Mouse (Mus musculus): ENCODE data around the gene Cyp2r1. TPM values are rescaled to one million over a fixed set of nuclear protein-coding genes. Genes with fewer than 3 reads are reported as not detected.

The Cyp2r1 gene
- total and polyA plus RNA-seq, 3 experiments: not detected

DNA sequence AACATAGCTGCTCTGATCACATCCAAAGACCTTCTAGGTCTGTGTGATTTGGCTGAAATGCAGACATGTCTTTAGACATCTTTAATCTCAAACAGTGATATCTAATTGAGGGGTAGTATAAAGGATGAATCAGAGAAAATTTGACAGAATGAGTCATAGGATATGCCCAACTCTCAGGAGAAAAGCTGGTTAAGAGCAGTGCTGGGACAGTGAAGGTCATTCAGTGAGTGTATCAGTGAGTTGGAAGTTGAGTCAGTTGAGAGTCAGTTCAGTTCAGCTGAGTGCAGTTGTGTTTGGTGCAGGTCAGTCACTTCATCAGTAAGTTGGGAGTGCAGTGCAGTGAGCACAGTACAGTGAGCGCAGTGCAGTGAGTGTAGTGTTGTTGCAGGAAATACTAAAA lies 42.6 kb downstream of the Cyp2r1 start:
- no peak overlapping the region for H3K9ac ChIP-seq (ENCODE audit: insufficient read depth, low read depth)
- H3K4me1 ChIP-seq (ENCODE audit: control insufficient read depth in 1 of 2, insufficient read depth in 2 of 2): no peaks in the 10 kb centered on the region
- H3K4me2 ChIP-seq (ENCODE audit: insufficient read depth, low read depth, poor library complexity, severe bottlenecking): no peak overlapping the region
- H3K27ac ChIP-seq (ENCODE audit: insufficient read depth, low read depth): no peak overlapping the region; the same call in 1 of the 2 replicates
- no peaks in the 10 kb centered on the region for H3K27me3 ChIP-seq (replicated peaks)
- in situ Hi-C loops (cut with MboI; ENCODE audit: low pct_ligation_motif_present, low pct_unique_long_range_greater_than_20kb, low sequenced_read_pairs): no loop called here
- peaks cover 12 to 43% of the 10 kb centered on the region in 2 experiments for H3K36me3 ChIP-seq (replicated peaks in 1 of 2; ENCODE audit: control insufficient read depth in 1 of 2, insufficient read depth in 1 of 2, low read length in 1 of 2)
- dilution Hi-C loops (cut with MboI; ENCODE audit: extremely low pct_ligation_motif_present, extremely low pct_unique_long_range_greater_than_20kb, low sequenced_read_pairs): no loop called here
- no peak overlapping the region for H3K4me3 ChIP-seq (replicated peaks in 1 of 3; ENCODE audit: low read depth in 2 of 3, low read length in 2 of 3, poor library complexity in 1 of 3)
- no peak for TF ChIP-seq POLR2A (IDR thresholded peaks at IDR 0.05; ENCODE audit: low read depth, low read length)
- TF ChIP-seq EP300 (IDR thresholded peaks at IDR 0.05; ENCODE audit: low read length): no peak
- TF ChIP-seq ETS1 (conservative IDR thresholded peaks at IDR 0.05; ENCODE audit: low read depth, low read length): no peak
- TF ChIP-seq ZNF384 (IDR thresholded peaks at IDR 0.05; ENCODE audit: low read depth, low read length): no peak
- no peak for TF ChIP-seq MAZ (IDR thresholded peaks at IDR 0.05; ENCODE audit: low read depth, low read length)
- TF ChIP-seq ELF1 (IDR thresholded peaks at IDR 0.05; ENCODE audit: low read depth, low read length): no peak
- no peak for TF ChIP-seq GABPA (IDR thresholded peaks at IDR 0.05; ENCODE audit: insufficient replicate concordance, low read depth, low read length)
- no peak for TF ChIP-seq RAD21 (IDR thresholded peaks at IDR 0.05; ENCODE audit: low read depth, low read length)
- TF ChIP-seq IRF4 (IDR thresholded peaks at IDR 0.05; ENCODE audit: low read depth, low read length): no peak
- TF ChIP-seq NELFE (IDR thresholded peaks at IDR 0.05; ENCODE audit: low read depth, low read length): no peak
- TF ChIP-seq MXI1 (IDR thresholded peaks at IDR 0.05; ENCODE audit: low read depth, low read length): no peak
- no peak for TF ChIP-seq USF1 (IDR thresholded peaks at IDR 0.05; ENCODE audit: low read depth, low read length)
- no peak for TF ChIP-seq NRF1 (IDR thresholded peaks at IDR 0.05; ENCODE audit: low read depth, low read length)
- TF ChIP-seq ZC3H11A (IDR thresholded peaks at IDR 0.05; ENCODE audit: low read depth, low read length): no peak
- TF ChIP-seq TBP (conservative IDR thresholded peaks at IDR 0.05; ENCODE audit: low read depth, low read length): no peak
- no peak for TF ChIP-seq E2F4 (IDR thresholded peaks at IDR 0.05; ENCODE audit: insufficient replicate concordance, low read depth, low read length)
- TF ChIP-seq PAX5 (IDR thresholded peaks at IDR 0.05; ENCODE audit: low read length): no peak
- no peak for TF ChIP-seq ZKSCAN1 (IDR thresholded peaks at IDR 0.05; ENCODE audit: borderline replicate concordance, low read depth, low read length)
- no peak for TF ChIP-seq SMC3 (IDR thresholded peaks at IDR 0.05; ENCODE audit: low read depth, low read length)
- H3K9me3 ChIP-seq (replicated peaks; ENCODE audit: low read length): no peaks in the 10 kb centered on the region
- no peak for DNase-seq (ENCODE audit: extremely low read depth)
- H3K79me2 ChIP-seq (replicated peaks; ENCODE audit: control insufficient read depth, extremely low read depth, insufficient read depth, poor library complexity, severe bottlenecking): no peaks in the 10 kb centered on the region

DNA sequence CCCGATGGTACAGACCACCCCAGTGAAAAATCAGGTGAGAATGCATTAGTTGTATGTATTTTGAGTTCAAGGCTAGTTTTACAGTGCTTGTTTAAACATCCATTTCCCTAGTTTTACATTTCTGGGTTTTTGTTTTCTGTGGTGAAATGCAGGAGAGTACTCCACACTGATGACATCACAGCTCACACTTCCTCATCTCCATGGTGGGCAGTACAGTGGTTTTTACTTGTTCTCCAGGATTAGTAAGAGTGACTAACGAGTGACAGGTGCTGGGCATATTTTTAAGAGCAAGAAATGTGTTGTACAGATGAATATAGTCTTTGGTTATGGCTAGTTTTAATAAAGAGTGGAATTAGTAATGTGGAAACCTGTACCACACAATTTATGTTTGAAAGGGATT lies 53.9 kb downstream of the Cyp2r1 start:
- peak; percentile 41; the same call in 1 of the 2 replicates for TF ChIP-seq EP300 (IDR thresholded peaks at IDR 0.05; ENCODE audit: low read length)
- no peak; the same call in 1 of the 2 replicates for TF ChIP-seq ETS1 (conservative IDR thresholded peaks at IDR 0.05; ENCODE audit: low read depth, low read length)
- TF ChIP-seq MAX (IDR thresholded peaks at IDR 0.05; ENCODE audit: low read length): no peak
- no peak for TF ChIP-seq ZMIZ1 (IDR thresholded peaks at IDR 0.05; ENCODE audit: low read depth, low read length)
- peak; percentile 33; the same call in 1 of the 2 replicates for TF ChIP-seq BHLHE40 (IDR thresholded peaks at IDR 0.05; ENCODE audit: low read depth, low read length)
- no peak for TF ChIP-seq USF1 (IDR thresholded peaks at IDR 0.05; ENCODE audit: low read depth, low read length)
- TF ChIP-seq MAZ (IDR thresholded peaks at IDR 0.05; ENCODE audit: low read depth, low read length): no peak
- TF ChIP-seq IRF4 (IDR thresholded peaks at IDR 0.05; ENCODE audit: low read depth, low read length): no peak
- Histone ChIP-seq H3K27me3 (replicated peaks) (no peaks in the 10 kb centered on the region), H3K9me3 (replicated peaks; ENCODE audit: low read length) (no peaks in the 10 kb centered on the region), H3K36me3 (replicated peaks in 1 of 2; ENCODE audit: control insufficient read depth in 1 of 2, insufficient read depth in 1 of 2, low read length in 1 of 2) (peaks cover 21 to 38% of the 10 kb centered on the region in 2 experiments), H3K4me2 (ENCODE audit: insufficient read depth, low read depth, poor library complexity, severe bottlenecking) (no peak overlapping the region), H3K27ac (ENCODE audit: insufficient read depth, low read depth) (no peak overlapping the region), H3K79me2 (replicated peaks; ENCODE audit: control insufficient read depth, extremely low read depth, insufficient read depth, poor library complexity, severe bottlenecking) (no peaks in the 10 kb centered on the region), H3K4me3 (replicated peaks in 1 of 3; ENCODE audit: low read depth in 2 of 3, low read length in 2 of 3, poor library complexity in 1 of 3) (no peak overlapping the region), H3K4me1 (ENCODE audit: control insufficient read depth in 1 of 2, insufficient read depth in 2 of 2) (peaks cover 0 to 9% of the 10 kb centered on the region in 2 experiments; a peak in 1 of 4 replicates), H3K9ac (ENCODE audit: insufficient read depth, low read depth) (no peak overlapping the region)
- DNase-seq (ENCODE audit: extremely low read depth): no peak
- dilution Hi-C loops (cut with MboI; ENCODE audit: extremely low pct_ligation_motif_present, extremely low pct_unique_long_range_greater_than_20kb, low sequenced_read_pairs): no loop called here
- in situ Hi-C loops (cut with MboI; ENCODE audit: low pct_ligation_motif_present, low pct_unique_long_range_greater_than_20kb, low sequenced_read_pairs): no loop called here

Other genes starting within 250 kb of the Cyp2r1 start
- gene Pde3b, start 147.7 kb downstream of the Cyp2r1 start, total RNA-seq (2012; rRNA removed): 24.1 and 26.0 TPM in 2 replicates
- gene Pde3b, start 147.7 kb downstream of the Cyp2r1 start, total RNA-seq (2014; rRNA removed): 40.0 and 40.8 TPM in 2 replicates
- gene Pde3b, start 147.7 kb downstream of the Cyp2r1 start, polyA plus RNA-seq (2012; ENCODE audit: insufficient read length, low read depth): 14.1 and 17.9 TPM in 2 replicates
- not detected in 2 replicates for gene Calca, start 73.4 kb upstream of the Cyp2r1 start, total RNA-seq (2012; rRNA removed)
- gene Calca, start 73.4 kb upstream of the Cyp2r1 start, total RNA-seq (2014; rRNA removed): not detected in 2 replicates
- gene Calca, start 73.4 kb upstream of the Cyp2r1 start, polyA plus RNA-seq (2012; ENCODE audit: insufficient read length, low read depth): not detected in 2 replicates
- gene Calcb, start 155.7 kb upstream of the Cyp2r1 start, total RNA-seq (2012; rRNA removed): not detected in 2 replicates
- not detected in 2 replicates for gene Calcb, start 155.7 kb upstream of the Cyp2r1 start, total RNA-seq (2014; rRNA removed)
- not detected in 2 replicates for gene Calcb, start 155.7 kb upstream of the Cyp2r1 start, polyA plus RNA-seq (2012; ENCODE audit: insufficient read length, low read depth)
- gene Insc, start 180.7 kb upstream of the Cyp2r1 start, total RNA-seq (2012; rRNA removed): not detected in 2 replicates
- gene Insc, start 180.7 kb upstream of the Cyp2r1 start, total RNA-seq (2014; rRNA removed): not detected in 2 replicates
- gene Insc, start 180.7 kb upstream of the Cyp2r1 start, polyA plus RNA-seq (2012; ENCODE audit: insufficient read length, low read depth): not detected in 2 replicates